Mouse (Mus musculus) forebrain, embryonic 14.5 days (tissue): ENCODE measurements at regions not wholly inside any gene's neighbourhood (a gene's known extent, or its start where the extent isn't known, plus 50 kb on each side); places are given as distances from the start of the nearest gene placed in this dataset.
A peak's percentile ranks its signal among the peaks of the same experiment; 100 is the strongest.

Source experiments
- ATAC-seq: fragments of 200-750 bp; cut with Nextera tagmentation; 2 replicates; pipeline ENCODE4 v1.8.0; 2017; ENCODE audit warnings: mild to moderate bottlenecking, moderate library complexity
- DNase-seq: peaks from one replicate; pipeline ENCODE4 v3.0.0-alpha.2; 2015; ENCODE audit warnings: low spot score
- H3K27ac ChIP-seq: fragments of 300-500 bp; sonication (generic); 2 replicates; pipeline ENCODE4 v1.5.1; 2014; ENCODE audit warnings: low read depth, mild to moderate bottlenecking, control low read depth, low read length, moderate library complexity
- H3K27me3 ChIP-seq: fragments of 300-500 bp; sonication (generic); replicated peaks from 2 replicates; pipeline ENCODE4 v1.6.1; 2014; ENCODE audit warnings: low read length, control low read depth, mixed read lengths; ENCODE audit not compliant: control insufficient read depth, insufficient read depth
- H3K36me3 ChIP-seq: fragments of 300-500 bp; sonication (generic); 2 replicates; pipeline ENCODE4 v1.6.1; 2014; ENCODE audit warnings: low read length, control low read depth; ENCODE audit not compliant: control insufficient read depth, insufficient read depth
- H3K4me1 ChIP-seq: fragments of 300-500 bp; sonication (generic); 2 replicates; pipeline ENCODE4 v1.6.1; 2014; ENCODE audit warnings: antibody characterized with exemption, low read length, control low read depth; ENCODE audit not compliant: control insufficient read depth, insufficient read depth
- H3K4me2 ChIP-seq: fragments of 300-500 bp; sonication (generic); 2 replicates; pipeline ENCODE4 v1.6.1; 2014; ENCODE audit warnings: mild to moderate bottlenecking, control low read depth, low read length
- H3K4me3 ChIP-seq: fragments of 300-500 bp; sonication (generic); 2 replicates; pipeline ENCODE4 v1.5.1; 2014; ENCODE audit warnings: low read depth, low read length, control low read depth
- H3K9ac ChIP-seq: fragments of 300-500 bp; sonication (generic); 2 replicates; pipeline ENCODE4 v1.6.1; 2014; ENCODE audit warnings: mild to moderate bottlenecking, low read length, control low read depth, moderate library complexity
- H3K9me3 ChIP-seq: fragments of 300-500 bp; sonication (generic); replicated peaks from 2 replicates; pipeline ENCODE4 v1.6.1; 2016; ENCODE audit warnings: low read length, control low read depth, mixed read lengths; ENCODE audit not compliant: control insufficient read depth
- WGBS: fragments of 180-500 bp; shearing (Covaris S2); extraction: QIAGEN DNeasy Blood & Tissue Kit; methylation state at CpG from one replicate; pipeline ENCODE4 v1.1.7; 2014; 5-methylcytosine and 5-hydroxymethylcytosine counted together

DNA sequence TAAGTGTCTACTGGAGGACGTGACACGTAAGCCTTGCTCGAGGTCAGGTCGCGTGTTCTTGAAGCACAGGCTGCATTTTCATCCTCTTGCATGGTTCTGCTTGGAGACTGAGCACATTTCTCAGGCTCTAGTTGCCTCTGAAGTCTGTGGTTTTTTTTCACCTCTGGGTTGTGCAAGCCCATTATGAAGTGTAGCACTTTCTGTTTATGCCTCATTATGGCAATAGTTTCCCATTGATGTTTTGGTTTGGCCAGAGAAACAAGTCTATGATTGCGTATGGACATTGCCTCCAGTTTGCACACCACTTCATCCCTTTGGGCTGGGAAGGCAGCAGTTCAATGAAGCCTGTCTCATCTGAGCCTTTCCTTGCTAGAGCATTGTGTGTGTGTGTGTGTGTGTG is 72.4 kb upstream of the Nr2f2 start:
- Histone ChIP-seq H3K9me3 (no peaks in the 10 kb centered on the region), H3K27me3 (no peaks in the 10 kb centered on the region), H3K4me1 (no peaks in the 10 kb centered on the region), H3K36me3 (no peaks in the 10 kb centered on the region), H3K9ac (no peak overlapping the region), H3K27ac (no peak overlapping the region), H3K4me3 (no peak overlapping the region), H3K4me2 (no peak overlapping the region)
- DNase-seq (no peak), ATAC-seq (no peak)
- WGBS, result 88% methylated on average over 6 of the region's 6 CpGs

DNA sequence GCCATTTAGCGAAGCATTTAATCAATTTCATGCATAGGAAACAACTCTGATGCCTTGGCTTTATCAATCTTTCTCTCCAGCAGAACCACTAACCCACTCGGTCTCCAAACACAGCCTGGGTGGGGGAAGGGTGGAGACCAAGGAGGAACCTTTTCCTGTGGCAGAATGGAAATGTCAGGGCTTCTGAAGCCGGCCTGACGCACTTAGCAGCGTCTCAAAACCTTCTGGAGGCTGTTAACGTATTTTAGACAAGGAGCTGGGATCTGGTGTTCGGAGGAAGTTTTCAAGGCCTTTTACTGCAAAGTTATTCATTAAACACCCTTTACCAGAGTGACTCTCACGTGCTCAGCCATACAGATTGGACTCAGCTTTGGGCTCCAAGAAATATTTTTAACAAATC is 67.3 kb upstream of the Nr2f2 start:
- no peaks in the 10 kb centered on the region for H3K4me1 ChIP-seq
- H3K9ac ChIP-seq, result no peak overlapping the region
- no peak overlapping the region for H3K4me3 ChIP-seq
- no peak overlapping the region for H3K4me2 ChIP-seq
- no peak overlapping the region for H3K27ac ChIP-seq
- ATAC-seq, result no peak
- 73% methylated on average over 8 of the region's 8 CpGs for WGBS
- no peak for DNase-seq
- no peaks in the 10 kb centered on the region for H3K27me3 ChIP-seq
- no peaks in the 10 kb centered on the region for H3K36me3 ChIP-seq
- H3K9me3 ChIP-seq, result no peaks in the 10 kb centered on the region

DNA sequence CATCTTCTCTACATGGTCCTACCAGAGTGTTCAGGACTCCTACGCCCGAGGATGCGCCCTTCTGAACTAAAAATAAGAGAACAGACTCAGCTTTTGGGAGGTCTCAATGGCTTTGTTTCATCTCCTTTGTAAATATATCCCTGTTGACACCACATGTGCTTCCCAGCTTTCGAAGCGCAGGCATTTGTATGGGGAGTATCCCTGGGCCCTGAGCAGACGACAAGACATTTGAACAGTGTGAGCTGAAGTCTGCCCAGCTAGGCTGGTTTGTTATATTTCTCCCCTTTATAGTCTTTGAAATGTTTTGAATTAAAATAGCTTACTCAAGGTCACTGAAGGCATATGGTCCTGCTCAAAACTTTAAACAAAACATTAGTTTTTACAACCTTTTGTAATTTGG is 66.8 kb upstream of the Nr2f2 start:
- Histone ChIP-seq H3K4me3 (no peak overlapping the region), H3K27me3 (no peaks in the 10 kb centered on the region), H3K27ac (no peak overlapping the region), H3K4me2 (no peak overlapping the region), H3K9ac (no peak overlapping the region), H3K9me3 (no peaks in the 10 kb centered on the region), H3K4me1 (no peaks in the 10 kb centered on the region), H3K36me3 (no peaks in the 10 kb centered on the region)
- WGBS, result 89% methylated on average over 6 of the region's 6 CpGs
- ATAC-seq, result no peak
- no peak for DNase-seq

DNA sequence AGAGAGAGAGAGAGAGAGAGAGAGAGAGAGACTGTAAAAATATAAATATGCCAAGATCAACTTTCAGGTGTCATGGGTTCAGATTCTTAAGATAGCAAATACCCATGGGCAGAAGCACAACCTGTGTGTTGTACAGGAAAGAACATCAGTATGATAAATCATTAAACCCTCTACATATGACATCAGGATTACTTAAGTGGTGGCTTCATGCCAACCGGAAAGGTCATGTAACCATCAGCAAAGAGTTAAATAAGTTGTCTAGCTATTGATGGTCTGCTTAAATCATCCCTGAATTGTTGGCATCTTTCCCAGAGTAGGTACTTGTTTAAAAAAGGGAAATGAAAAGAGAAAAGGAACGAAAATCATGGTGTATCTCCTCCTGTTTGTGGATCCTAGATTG is 65.2 kb upstream of the Nr2f2 start:
- Histone ChIP-seq H3K36me3 (no peaks in the 10 kb centered on the region), H3K9me3 (no peaks in the 10 kb centered on the region), H3K4me1 (no peaks in the 10 kb centered on the region), H3K4me2 (no peak overlapping the region), H3K9ac (no peak overlapping the region), H3K27me3 (no peaks in the 10 kb centered on the region), H3K27ac (no peak overlapping the region), H3K4me3 (no peak overlapping the region)
- 73% methylated on average over 2 of the region's 2 CpGs for WGBS
- no peak for ATAC-seq
- peak; percentile 13 for DNase-seq

DNA sequence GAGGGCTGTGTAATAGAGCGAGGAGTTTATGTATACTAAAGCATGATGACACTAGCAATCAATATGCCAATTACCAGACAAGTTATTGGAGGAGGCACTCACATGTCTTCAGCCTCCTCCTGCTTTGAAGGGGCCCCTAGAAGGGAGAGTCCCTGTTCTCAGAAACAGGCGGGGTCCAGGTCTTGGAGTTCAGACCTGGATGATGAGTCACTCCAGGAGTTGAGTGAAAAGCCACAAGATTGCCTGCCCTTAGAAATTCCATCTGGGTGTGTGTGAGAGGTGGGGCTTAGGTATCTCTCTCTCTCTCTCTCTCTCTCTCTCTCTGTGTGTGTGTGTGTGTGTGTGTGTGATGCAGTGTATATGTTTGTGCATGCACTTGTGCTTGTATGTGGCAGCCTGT is 62.8 kb upstream of the Nr2f2 start:
- Histone ChIP-seq H3K36me3 (no peaks in the 10 kb centered on the region), H3K9ac (no peak overlapping the region), H3K27ac (no peak overlapping the region), H3K9me3 (no peaks in the 10 kb centered on the region), H3K4me1 (0 out of 2 replicates have a peak, but pooled peaks cover 2% of the 10 kb centered on the region), H3K4me2 (no peak overlapping the region), H3K4me3 (no peak overlapping the region), H3K27me3 (no peaks in the 10 kb centered on the region)
- ATAC-seq (no peak), DNase-seq (no peak)
- 60% methylated on average over 2 of the region's 2 CpGs for WGBS

DNA sequence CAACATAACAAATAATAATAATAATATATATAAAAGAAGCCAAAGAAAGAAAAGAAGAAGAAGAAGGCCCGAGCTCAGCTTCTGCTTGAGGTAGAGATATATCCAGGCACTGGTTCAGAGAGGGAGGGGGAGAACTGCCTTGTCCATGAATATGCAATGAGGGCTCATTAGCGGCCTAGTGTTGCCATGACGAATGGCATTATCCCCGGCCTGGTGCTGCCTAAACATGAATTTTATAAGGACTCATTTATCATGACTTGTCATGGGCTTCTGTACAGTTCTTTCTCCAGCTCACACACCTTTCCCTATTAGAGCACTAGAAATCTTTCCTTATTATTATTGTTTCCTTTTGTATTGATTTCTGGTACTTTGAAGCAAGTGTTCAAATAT is 57.7 kb upstream of the Nr2f2 start:
- DNase-seq, result peak; percentile 92
- Histone ChIP-seq H3K36me3 (no peaks in the 10 kb centered on the region), H3K9ac (no peak overlapping the region), H3K4me3 (no peak overlapping the region), H3K27ac (no peak overlapping the region), H3K4me1 (peaks cover 3% of the 10 kb centered on the region; the same call in 1 of the 2 replicates), H3K9me3 (no peaks in the 10 kb centered on the region), H3K27me3 (no peaks in the 10 kb centered on the region), H3K4me2 (no peak overlapping the region)
- ATAC-seq, result peak; percentile 99
- 5% methylated on average over 4 of the region's 4 CpGs for WGBS

DNA sequence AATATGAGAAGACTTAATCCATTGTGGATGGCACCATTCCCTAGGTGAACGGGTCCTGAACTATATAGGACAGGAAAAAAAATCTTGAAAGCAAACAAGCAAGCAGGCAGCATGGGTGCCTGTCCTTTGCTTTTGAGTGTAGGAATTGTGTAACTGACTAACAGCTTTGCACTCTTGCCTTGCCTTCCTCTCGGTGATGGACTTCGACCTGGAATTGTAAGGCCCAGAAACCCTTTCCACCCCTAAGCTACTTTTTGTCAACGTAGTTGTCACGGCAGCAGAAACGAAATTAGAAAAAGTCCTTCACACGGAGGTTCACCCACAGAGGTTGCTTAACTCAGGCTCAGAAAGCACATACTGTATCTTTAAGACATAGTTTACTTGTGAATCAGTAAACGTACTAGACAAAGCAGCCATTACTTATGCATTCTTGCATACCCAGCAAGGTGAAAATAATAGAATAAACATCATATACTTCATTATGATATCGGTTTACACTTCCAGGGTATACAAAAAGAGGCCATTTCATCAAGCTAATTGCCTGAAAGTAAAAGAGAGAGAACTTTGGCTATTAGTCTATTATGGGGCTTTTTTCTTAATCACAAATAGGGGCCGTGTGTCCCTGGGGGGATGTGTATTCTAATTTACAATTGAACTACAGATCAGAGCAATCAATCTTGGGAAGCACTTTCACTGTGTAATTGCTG is 57.1 kb upstream of the Nr2f2 start:
- Histone ChIP-seq H3K36me3 (no peaks in the 10 kb centered on the region), H3K9me3 (no peaks in the 10 kb centered on the region), H3K27ac (no peak overlapping the region), H3K27me3 (no peaks in the 10 kb centered on the region), H3K4me3 (no peak overlapping the region), H3K9ac (no peak overlapping the region), H3K4me1 (peaks cover 3% of the 10 kb centered on the region; the same call in 1 of the 2 replicates), H3K4me2 (no peak overlapping the region)
- peak; percentile 79 for ATAC-seq
- WGBS, result 13% methylated on average over 10 of the region's 10 CpGs
- DNase-seq, result peak; percentile 64

DNA sequence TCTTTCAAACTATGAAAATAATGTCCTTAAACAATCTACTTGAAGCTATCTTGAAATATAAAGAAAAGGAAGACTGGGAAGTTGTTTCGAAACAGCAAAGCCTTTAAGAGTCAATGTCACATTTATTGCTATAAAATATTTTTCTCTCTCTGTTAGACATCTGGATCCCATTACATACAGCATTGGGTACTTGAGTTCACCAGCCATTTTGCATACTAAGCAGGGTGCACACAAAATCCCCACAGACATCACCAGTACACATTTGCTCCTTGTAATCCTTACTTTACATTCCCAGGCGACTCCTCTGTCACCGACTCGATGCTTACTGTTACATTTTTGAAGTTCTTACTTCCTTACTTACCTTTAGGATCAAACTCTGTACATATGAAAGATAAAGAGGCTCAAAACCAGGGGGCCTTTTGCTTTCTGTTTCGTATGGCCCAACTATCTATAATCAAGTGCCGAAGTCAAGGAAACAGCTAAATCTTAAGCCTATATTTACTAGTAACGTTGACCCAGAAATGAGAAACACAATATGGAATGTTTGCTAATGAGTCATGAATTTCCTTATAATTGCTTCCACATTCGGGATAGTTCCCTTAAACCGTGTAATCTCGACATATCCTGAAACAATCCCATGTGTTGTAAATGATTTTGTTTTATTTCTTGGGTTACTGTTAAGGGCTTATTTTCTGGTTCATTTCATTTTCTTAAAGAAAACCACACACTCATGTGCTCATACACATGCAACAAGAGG is 49.8 kb upstream of the Nr2f2 start:
- DNase-seq, result no peak
- H3K9me3 ChIP-seq, result no peaks in the 10 kb centered on the region
- H3K4me3 ChIP-seq, result no peak overlapping the region
- no peak overlapping the region for H3K27ac ChIP-seq
- H3K4me1 ChIP-seq, result no peaks in the 10 kb centered on the region
- no peaks in the 10 kb centered on the region for H3K36me3 ChIP-seq
- H3K4me2 ChIP-seq, result no peak overlapping the region
- no peak overlapping the region for H3K9ac ChIP-seq
- H3K27me3 ChIP-seq, result no peaks in the 10 kb centered on the region
- no peak for ATAC-seq
- WGBS, result 86% methylated on average over 10 of the region's 10 CpGs
